Mouse (Mus musculus): Measurements from ENCODE around the gene Arhgap15. TPM values are rescaled to one million over a fixed set of nuclear protein-coding genes. Genes with fewer than 3 reads are reported as not detected.

Gene Arhgap15
- polyA plus RNA-seq, 1 experiment from 2014 or later, result 6.0 TPM

GRCm38 (mm10) chr2:44336720-44337354, 588.2 kb downstream of the Arhgap15 start:
- 70% methylated on average over 5 of the region's 5 CpGs for WGBS (ENCODE audit: insufficient replicate concordance)

DNA sequence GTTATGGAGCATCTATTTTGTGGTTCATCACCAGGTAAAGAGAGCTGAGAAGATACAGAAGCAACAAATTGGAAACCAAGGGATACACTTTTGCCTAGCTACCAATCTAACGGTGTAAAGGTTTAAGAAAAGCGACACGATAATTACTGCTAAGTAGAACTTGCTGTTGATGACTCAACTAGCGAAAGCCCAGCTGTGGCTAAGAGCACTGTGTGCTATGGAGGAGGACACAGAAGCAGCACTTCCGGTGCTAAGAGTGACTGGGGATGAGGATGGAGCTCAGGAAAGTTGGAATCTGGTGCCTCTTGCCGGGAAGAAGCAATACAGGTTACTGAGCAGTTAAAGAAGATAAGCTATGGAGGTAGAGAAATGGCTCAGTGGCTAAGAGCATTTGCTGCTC, 589.8 kb downstream of the Arhgap15 start:
- Histone ChIP-seq H3K4me1 (replicated peaks) (no peaks in the 10 kb centered on the region), H3K36me3 (replicated peaks) (no peaks in the 10 kb centered on the region), H3K27me3 (no peaks in the 10 kb centered on the region), H3K9ac (no peak overlapping the region), H3K9me3 (replicated peaks) (no peaks in the 10 kb centered on the region), H3K4me2 (no peak overlapping the region), H3K27ac (replicated peaks) (no peak overlapping the region), H3K4me3 (replicated peaks) (no peak overlapping the region)
- WGBS (ENCODE audit: insufficient replicate concordance), result 76% methylated on average over 6 of the region's 6 CpGs
- no peak for ATAC-seq (ENCODE audit: insufficient read depth)

More at GRCm38 (mm10) chr2:44336720-44337354, 588.2 kb downstream of the Arhgap15 start:
- no peaks in the 10 kb centered on the region for H3K27me3 ChIP-seq
- H3K9me3 ChIP-seq (replicated peaks), result no peaks in the 10 kb centered on the region
- no peak overlapping the region for H3K4me3 ChIP-seq (replicated peaks)
- H3K9ac ChIP-seq, result no peak overlapping the region
- H3K27ac ChIP-seq (replicated peaks), result no peak overlapping the region
- no peak for ATAC-seq (ENCODE audit: insufficient read depth)
- no peak overlapping the region for H3K4me2 ChIP-seq
- H3K4me1 ChIP-seq (replicated peaks), result no peaks in the 10 kb centered on the region
- H3K36me3 ChIP-seq (replicated peaks), result no peaks in the 10 kb centered on the region

GRCm38 (mm10) chr2:44341091-44341571, 592.5 kb downstream of the Arhgap15 start:
- no peaks in the 10 kb centered on the region for H3K27me3 ChIP-seq
- no peaks in the 10 kb centered on the region for H3K36me3 ChIP-seq (replicated peaks)
- no peak overlapping the region for H3K4me3 ChIP-seq (replicated peaks)
- no peaks in the 10 kb centered on the region for H3K4me1 ChIP-seq (replicated peaks)
- no peak for ATAC-seq (ENCODE audit: insufficient read depth)
- WGBS (ENCODE audit: insufficient replicate concordance), result 78% methylated on average over 10 of the region's 10 CpGs
- no peak overlapping the region for H3K9ac ChIP-seq
- H3K4me2 ChIP-seq, result no peak overlapping the region
- no peaks in the 10 kb centered on the region for H3K9me3 ChIP-seq (replicated peaks)
- no peak overlapping the region for H3K27ac ChIP-seq (replicated peaks)

- no peaks in the 10 kb centered on the region for H3K27me3 ChIP-seq
- no peak overlapping the region for H3K4me3 ChIP-seq (replicated peaks)
- H3K27ac ChIP-seq (replicated peaks), result no peak overlapping the region
- no peaks in the 10 kb centered on the region for H3K4me1 ChIP-seq (replicated peaks)
- 77% methylated on average over 8 of the region's 8 CpGs for WGBS (ENCODE audit: insufficient replicate concordance)
- no peak overlapping the region for H3K9ac ChIP-seq
- H3K36me3 ChIP-seq (replicated peaks), result no peaks in the 10 kb centered on the region
- no peak for ATAC-seq (ENCODE audit: insufficient read depth)
- H3K9me3 ChIP-seq (replicated peaks), result no peaks in the 10 kb centered on the region
- no peak overlapping the region for H3K4me2 ChIP-seq
These were observed 596.2 kb downstream of the Arhgap15 start for GRCm38 (mm10) chr2:44344861-44345260.

DNA sequence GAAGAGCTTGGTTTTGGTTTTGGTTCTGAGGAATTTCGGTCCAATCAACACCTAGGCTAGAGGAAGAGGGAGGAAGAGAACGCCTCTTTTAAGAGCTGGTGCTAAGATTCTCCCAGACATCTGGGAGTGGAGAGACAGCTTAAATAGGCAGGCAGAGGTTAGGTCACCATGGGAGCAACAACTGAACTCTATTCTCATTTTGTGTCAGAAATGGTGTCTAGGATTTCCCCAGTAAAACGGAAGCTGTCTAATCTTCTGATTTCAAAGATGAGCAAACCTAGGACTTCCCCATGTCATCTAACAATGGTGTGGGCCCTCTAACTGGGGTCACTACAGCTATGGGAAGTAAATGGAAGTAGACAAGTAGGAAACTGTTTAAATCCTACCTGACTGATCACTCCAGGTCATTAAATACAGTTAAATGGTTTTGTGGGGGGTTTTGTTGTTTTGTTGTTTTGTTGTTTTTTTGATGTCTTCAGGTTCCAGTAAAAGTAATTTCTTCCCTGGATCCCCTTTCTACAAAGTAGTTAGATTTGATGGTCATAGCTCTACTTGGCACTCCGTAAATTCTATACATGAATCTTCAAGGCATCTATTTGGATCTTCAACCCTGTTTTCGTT, 596.8 kb downstream of the Arhgap15 start:
- Histone ChIP-seq H3K27ac (replicated peaks) (no peak overlapping the region), H3K9me3 (replicated peaks) (no peaks in the 10 kb centered on the region)
- WGBS (ENCODE audit: insufficient replicate concordance), result 61% methylated on average over 5 of the region's 5 CpGs

DNA sequence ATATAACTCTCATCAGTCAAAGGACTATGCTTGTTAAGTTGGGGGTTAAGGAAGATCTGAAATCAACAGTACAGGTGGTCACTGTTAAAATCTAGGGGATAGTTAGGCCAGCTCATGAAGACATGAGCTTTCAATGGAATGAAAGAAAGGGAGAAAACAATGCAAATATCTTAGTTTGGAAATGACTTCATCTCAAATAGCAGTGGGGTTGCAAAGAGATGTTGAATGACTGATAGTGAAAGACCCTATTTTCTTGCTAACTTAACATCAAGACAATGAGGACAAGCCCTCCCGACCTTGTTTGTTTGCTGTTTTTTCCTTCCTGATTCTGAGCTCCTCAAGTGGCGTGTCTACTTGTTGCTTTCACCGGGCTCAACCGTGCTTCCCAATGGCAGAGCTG, 597.6 kb downstream of the Arhgap15 start:
- H3K36me3 ChIP-seq (replicated peaks), result no peaks in the 10 kb centered on the region
- no peak overlapping the region for H3K4me2 ChIP-seq
- no peaks in the 10 kb centered on the region for H3K4me1 ChIP-seq (replicated peaks)
- no peaks in the 10 kb centered on the region for H3K27me3 ChIP-seq
- no peak overlapping the region for H3K27ac ChIP-seq (replicated peaks)
- WGBS (ENCODE audit: insufficient replicate concordance), result 52% methylated on average over 4 of the region's 4 CpGs
- H3K4me3 ChIP-seq (replicated peaks), result no peak overlapping the region
- H3K9me3 ChIP-seq (replicated peaks), result no peaks in the 10 kb centered on the region
- no peak for ATAC-seq (ENCODE audit: insufficient read depth)
- no peak overlapping the region for H3K9ac ChIP-seq

More for the DNA sequence above, 596.8 kb downstream of the Arhgap15 start:
- H3K4me2 ChIP-seq, result no peak overlapping the region
- no peak overlapping the region for H3K9ac ChIP-seq
- H3K4me3 ChIP-seq (replicated peaks), result no peak overlapping the region
- H3K4me1 ChIP-seq (replicated peaks), result no peaks in the 10 kb centered on the region
- no peaks in the 10 kb centered on the region for H3K36me3 ChIP-seq (replicated peaks)
- H3K27me3 ChIP-seq, result no peaks in the 10 kb centered on the region
- no peak for ATAC-seq (ENCODE audit: insufficient read depth)

DNA sequence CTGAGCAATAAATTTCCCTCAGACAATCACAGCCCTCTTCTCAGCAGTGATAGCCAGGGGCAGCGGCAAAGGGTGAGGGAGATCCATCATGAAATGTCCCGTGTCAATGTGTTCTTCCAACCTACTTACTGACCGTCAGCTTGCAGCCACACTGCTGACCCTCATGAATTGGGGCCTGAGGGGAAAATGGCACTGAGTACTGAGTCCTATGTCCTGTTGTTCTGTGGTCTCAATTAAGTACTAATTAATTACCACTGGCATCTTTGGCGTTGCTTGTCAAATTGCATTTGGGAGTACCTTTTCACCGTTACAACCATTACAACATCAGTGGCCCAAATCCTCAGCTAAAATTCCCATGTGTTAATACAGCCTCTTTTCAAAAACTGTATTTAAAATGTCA, 599.2 kb downstream of the Arhgap15 start:
- no peaks in the 10 kb centered on the region for H3K4me1 ChIP-seq (replicated peaks)
- no peak for ATAC-seq (ENCODE audit: insufficient read depth)
- H3K36me3 ChIP-seq (replicated peaks), result no peaks in the 10 kb centered on the region
- no peaks in the 10 kb centered on the region for H3K27me3 ChIP-seq
- no peak overlapping the region for H3K4me2 ChIP-seq
- no peak overlapping the region for H3K9ac ChIP-seq
- H3K27ac ChIP-seq (replicated peaks), result no peak overlapping the region
- no peak overlapping the region for H3K4me3 ChIP-seq (replicated peaks)
- no peaks in the 10 kb centered on the region for H3K9me3 ChIP-seq (replicated peaks)
- WGBS (ENCODE audit: insufficient replicate concordance), result 74% methylated on average over 5 of the region's 5 CpGs

DNA sequence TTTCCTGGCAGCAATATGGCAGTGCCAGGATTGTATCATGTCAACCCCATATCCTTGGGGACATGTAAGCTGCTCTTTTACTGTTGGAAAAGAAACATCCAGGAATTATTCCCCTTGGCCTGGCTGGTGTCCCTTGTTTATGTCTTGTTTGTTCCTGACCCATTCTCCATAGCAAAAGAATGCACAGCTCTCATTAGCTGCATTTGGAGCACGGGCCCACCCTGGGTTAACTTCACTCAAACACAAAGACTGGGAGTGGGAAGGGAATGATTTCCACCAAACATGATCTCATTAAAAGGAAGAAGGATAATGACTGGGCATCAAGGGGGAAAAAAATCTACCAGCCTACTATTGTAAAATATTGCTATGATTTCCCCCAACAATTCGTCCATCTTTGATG, 600.5 kb downstream of the Arhgap15 start:
- no peak overlapping the region for H3K9ac ChIP-seq
- WGBS (ENCODE audit: insufficient replicate concordance), result 57% methylated on average over 2 of the region's 2 CpGs
- no peak overlapping the region for H3K4me2 ChIP-seq
- no peak overlapping the region for H3K27ac ChIP-seq (replicated peaks)
- H3K4me1 ChIP-seq (replicated peaks), result no peaks in the 10 kb centered on the region
- no peak overlapping the region for H3K4me3 ChIP-seq (replicated peaks)
- H3K27me3 ChIP-seq, result no peaks in the 10 kb centered on the region
- no peak for ATAC-seq (ENCODE audit: insufficient read depth)
- H3K36me3 ChIP-seq (replicated peaks), result no peaks in the 10 kb centered on the region
- no peaks in the 10 kb centered on the region for H3K9me3 ChIP-seq (replicated peaks)

DNA sequence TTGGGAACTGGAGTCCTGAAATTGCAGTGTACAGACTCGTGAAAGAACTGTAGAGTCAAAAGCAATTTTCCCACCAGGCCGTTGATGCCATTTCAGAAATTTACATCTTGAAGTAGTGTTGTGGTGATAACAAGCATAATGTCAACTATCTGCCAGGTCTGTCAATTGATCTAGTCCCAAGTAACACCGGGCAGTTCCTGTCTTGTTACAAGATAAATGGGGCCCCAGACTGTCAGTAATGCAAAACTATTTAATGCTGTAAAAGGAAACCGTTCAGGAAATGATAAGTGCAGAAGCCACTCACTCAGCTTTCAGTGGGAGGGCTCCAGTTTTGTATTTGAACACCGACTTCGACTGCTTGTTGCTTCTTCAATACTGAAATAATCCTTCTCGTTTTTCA, 604.3 kb downstream of the Arhgap15 start:
- H3K9me3 ChIP-seq (replicated peaks), result no peaks in the 10 kb centered on the region
- no peak overlapping the region for H3K27ac ChIP-seq (replicated peaks)
- H3K9ac ChIP-seq, result no peak overlapping the region
- ATAC-seq (ENCODE audit: insufficient read depth), result no peak; the same call in 1 of the 2 replicates
- no peaks in the 10 kb centered on the region for H3K27me3 ChIP-seq
- H3K36me3 ChIP-seq (replicated peaks), result no peaks in the 10 kb centered on the region
- no peaks in the 10 kb centered on the region for H3K4me1 ChIP-seq (replicated peaks)
- WGBS (ENCODE audit: insufficient replicate concordance), result 12% methylated on average over 7 of the region's 7 CpGs
- no peak overlapping the region for H3K4me3 ChIP-seq (replicated peaks)
- no peak overlapping the region for H3K4me2 ChIP-seq

DNA sequence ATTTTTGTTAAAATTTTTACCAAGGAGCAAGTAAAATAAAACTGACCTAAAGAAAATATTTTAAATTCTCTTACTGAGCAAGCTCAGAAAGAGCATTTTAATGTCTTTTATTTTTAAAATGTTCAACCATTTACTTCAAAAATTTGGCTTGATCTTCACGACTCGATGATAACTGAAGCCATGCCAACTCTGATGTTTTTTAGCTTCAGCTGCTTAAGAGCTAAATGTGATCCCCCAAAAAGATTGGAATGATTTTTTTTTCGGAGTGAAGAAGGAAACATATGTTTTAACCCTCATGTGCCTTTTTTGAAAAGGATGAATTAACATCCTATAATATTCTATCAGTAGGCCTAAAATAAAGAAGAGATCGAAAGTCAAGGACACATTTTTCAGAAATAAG, 605.0 kb downstream of the Arhgap15 start:
- H3K27me3 ChIP-seq, result no peaks in the 10 kb centered on the region
- H3K4me1 ChIP-seq (replicated peaks), result no peaks in the 10 kb centered on the region
- no peak overlapping the region for H3K4me2 ChIP-seq
- H3K36me3 ChIP-seq (replicated peaks), result no peaks in the 10 kb centered on the region
- 75% methylated on average over 4 of the region's 4 CpGs for WGBS (ENCODE audit: insufficient replicate concordance)
- no peak overlapping the region for H3K4me3 ChIP-seq (replicated peaks)
- ATAC-seq (ENCODE audit: insufficient read depth), result no peak
- H3K9me3 ChIP-seq (replicated peaks), result no peaks in the 10 kb centered on the region
- H3K27ac ChIP-seq (replicated peaks), result no peak overlapping the region
- H3K9ac ChIP-seq, result no peak overlapping the region

DNA sequence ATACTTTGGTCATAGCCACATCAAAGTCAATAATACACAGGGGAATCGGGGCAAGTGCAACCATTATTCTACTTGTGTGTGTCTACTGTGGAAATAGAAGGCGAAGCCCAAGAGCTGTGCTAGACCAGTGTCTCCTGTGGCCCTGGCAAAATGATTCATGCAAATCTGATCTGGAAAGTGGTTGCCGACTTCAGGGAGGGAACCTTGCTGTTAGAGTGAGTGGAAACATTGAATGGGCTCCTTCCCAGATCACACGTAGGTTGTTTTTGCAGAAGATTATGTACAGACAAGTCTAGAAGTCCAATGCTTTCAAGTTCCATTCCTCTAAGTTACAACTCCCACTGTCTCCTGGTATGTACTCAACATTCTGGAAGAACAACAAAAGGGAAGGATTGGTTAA, 606.2 kb downstream of the Arhgap15 start:
- no peaks in the 10 kb centered on the region for H3K4me1 ChIP-seq (replicated peaks)
- no peak for ATAC-seq (ENCODE audit: insufficient read depth)
- H3K4me3 ChIP-seq (replicated peaks), result no peak overlapping the region
- no peaks in the 10 kb centered on the region for H3K36me3 ChIP-seq (replicated peaks)
- WGBS (ENCODE audit: insufficient replicate concordance), result 69% methylated on average over 4 of the region's 4 CpGs
- no peak overlapping the region for H3K9ac ChIP-seq
- H3K27ac ChIP-seq (replicated peaks), result no peak overlapping the region
- no peaks in the 10 kb centered on the region for H3K27me3 ChIP-seq
- no peaks in the 10 kb centered on the region for H3K9me3 ChIP-seq (replicated peaks)
- no peak overlapping the region for H3K4me2 ChIP-seq

GRCm38 (mm10) chr2:44355316-44355715, 606.7 kb downstream of the Arhgap15 start:
- no peak overlapping the region for H3K27ac ChIP-seq (replicated peaks)
- H3K36me3 ChIP-seq (replicated peaks), result no peaks in the 10 kb centered on the region
- H3K4me1 ChIP-seq (replicated peaks), result no peaks in the 10 kb centered on the region
- H3K4me2 ChIP-seq, result no peak overlapping the region
- WGBS (ENCODE audit: insufficient replicate concordance), result 72% methylated on average over 11 of the region's 11 CpGs
- no peak overlapping the region for H3K9ac ChIP-seq
- H3K9me3 ChIP-seq (replicated peaks), result no peaks in the 10 kb centered on the region
- H3K4me3 ChIP-seq (replicated peaks), result no peak overlapping the region
- ATAC-seq (ENCODE audit: insufficient read depth), result no peak
- no peaks in the 10 kb centered on the region for H3K27me3 ChIP-seq
